Mouse (Mus musculus) cerebellum, adult 2 months (tissue): ENCODE data around the gene Gng7.

ENCODE experiments used
- CTCF ChIP-seq: fragments of 200-500 bp; IDR thresholded peaks from 2 replicates; pipeline ENCODE4 v1.5.1; 2011; ENCODE audit warnings: low read depth, mild to moderate bottlenecking, control low read depth, low read length, moderate library complexity, borderline replicate concordance; ENCODE audit not compliant: insufficient read depth
- POLR2A ChIP-seq: fragments of 200-500 bp; IDR thresholded peaks from 2 replicates; pipeline ENCODE4 v1.6.1; 2011; ENCODE audit warnings: low read length, control low read depth, borderline replicate concordance; ENCODE audit not compliant: insufficient read depth

DNA sequence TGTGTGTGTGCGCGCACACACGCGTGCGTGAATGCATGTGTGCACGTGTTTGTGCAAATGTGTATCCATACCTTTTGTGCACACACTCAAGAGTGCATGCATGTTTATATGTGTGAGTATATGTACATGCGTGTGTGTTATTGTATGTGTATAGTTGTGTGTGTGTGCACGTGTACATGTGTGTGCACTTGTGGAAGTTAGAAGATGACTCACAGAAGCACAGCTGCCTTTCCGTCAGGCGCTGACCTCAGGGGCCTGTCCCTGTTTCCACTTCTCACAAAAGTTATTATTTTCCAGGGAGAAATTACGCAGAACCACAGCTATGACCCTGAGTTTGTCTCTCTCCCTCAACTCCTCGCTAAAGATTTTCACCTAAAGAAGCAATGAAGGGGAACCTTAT, 30.5 kb downstream of the Gng7 start:
- TF ChIP-seq POLR2A (no peak), CTCF (no peak)
